Mouse (Mus musculus) thymus, adult 2 months (tissue): ENCODE data around the gene Slc13a2. TPM values are rescaled to one million over a fixed set of nuclear protein-coding genes. Genes with fewer than 3 reads are reported as not detected.

Source experiments
- DNase-seq: peaks from one replicate; pipeline ENCODE4 v3.0.0; 2021
- H3K27ac ChIP-seq: fragments of 200-500 bp; 2 replicates; pipeline ENCODE4 v1.5.1; 2012; ENCODE audit warnings: low read length, control low read depth; ENCODE audit not compliant: control insufficient read depth, insufficient read depth
- H3K27me3 ChIP-seq: fragments of 200-500 bp; 2 replicates; pipeline ENCODE4 v1.6.1; 2012; ENCODE audit warnings: mild to moderate bottlenecking, low read length, moderate library complexity, mixed read lengths; ENCODE audit not compliant: control insufficient read depth, insufficient read depth
- H3K36me3 ChIP-seq: fragments of 200-500 bp; 2 replicates; pipeline ENCODE4 v1.6.1; 2012; ENCODE audit warnings: mild to moderate bottlenecking, low read length, moderate library complexity; ENCODE audit not compliant: control insufficient read depth, insufficient read depth
- H3K4me1 ChIP-seq: fragments of 200-500 bp; replicated peaks from 2 replicates; pipeline ENCODE4 v1.6.1; 2012; ENCODE audit warnings: low read length; ENCODE audit not compliant: control insufficient read depth, insufficient read depth
- H3K4me3 ChIP-seq: fragments of 200-500 bp; 2 replicates; pipeline ENCODE4 v1.5.1; 2012; ENCODE audit warnings: mild to moderate bottlenecking, low read length, control low read depth, moderate library complexity; ENCODE audit not compliant: control insufficient read depth, insufficient read depth
- CTCF ChIP-seq: fragments of 200-500 bp; IDR thresholded peaks from 2 replicates; pipeline ENCODE4 v1.5.1; 2012; ENCODE audit warnings: mild to moderate bottlenecking, control low read depth, low read length, moderate library complexity, borderline replicate concordance; ENCODE audit not compliant: control insufficient read depth, poor library complexity, insufficient read depth; ENCODE audit errors: extremely low read depth
- POLR2A ChIP-seq: fragments of 200-500 bp; IDR thresholded peaks from 2 replicates; pipeline ENCODE4 v1.6.1; 2012; ENCODE audit warnings: mild to moderate bottlenecking, low read length, control low read depth, moderate library complexity; ENCODE audit not compliant: control insufficient read depth, poor library complexity, insufficient read depth; ENCODE audit errors: extremely low read depth
- WGBS: fragments of 180-500 bp; shearing (Covaris S2); methylation state at CpG from one replicate; pipeline ENCODE4 v1.1.7; 2018; 5-methylcytosine and 5-hydroxymethylcytosine counted together
- polyA plus RNA-seq: library from polyadenylated mRNA; depleted of rRNA; stranded (reverse); fragments of >200 nt; gene quantifications from 2 replicates; pipeline ENCODE4 v1.2.3, GENCODE M21; 2012; rRNA removed

The Slc13a2 gene
- polyA plus RNA-seq, 1 experiment, result 0.61 TPM

DNA sequence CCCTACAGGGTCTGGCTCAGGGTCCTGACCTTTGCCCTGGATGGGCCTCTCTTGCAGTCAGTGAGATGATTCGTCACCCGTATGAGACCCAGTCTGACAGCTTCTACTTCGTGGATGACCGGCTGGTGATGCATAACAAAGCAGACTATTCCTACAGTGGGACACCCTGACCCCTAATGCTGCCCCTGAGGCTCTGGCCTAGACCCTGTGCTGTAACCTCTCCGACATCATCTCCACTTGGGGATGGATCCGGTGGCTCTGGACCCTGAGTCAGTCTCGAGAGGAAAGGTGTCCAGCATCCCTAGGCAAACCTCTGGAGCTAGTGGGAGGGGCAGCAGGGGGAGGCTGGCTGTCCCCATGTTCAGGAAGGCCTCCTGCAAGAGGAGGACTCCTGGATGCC is 73.5 kb downstream of the Slc13a2 start:
- H3K4me3 ChIP-seq, result no peak overlapping the region
- H3K4me1 ChIP-seq, result peaks cover 29% of the 10 kb centered on the region
- H3K27ac ChIP-seq, result no peak overlapping the region
- H3K27me3 ChIP-seq, result no peaks in the 10 kb centered on the region
- TF ChIP-seq POLR2A, result no peak
- TF ChIP-seq CTCF, result no peak
- no peaks in the 10 kb centered on the region for H3K36me3 ChIP-seq
- WGBS, result 87% methylated on average over 7 of the region's 7 CpGs
- no peak for DNase-seq

DNA sequence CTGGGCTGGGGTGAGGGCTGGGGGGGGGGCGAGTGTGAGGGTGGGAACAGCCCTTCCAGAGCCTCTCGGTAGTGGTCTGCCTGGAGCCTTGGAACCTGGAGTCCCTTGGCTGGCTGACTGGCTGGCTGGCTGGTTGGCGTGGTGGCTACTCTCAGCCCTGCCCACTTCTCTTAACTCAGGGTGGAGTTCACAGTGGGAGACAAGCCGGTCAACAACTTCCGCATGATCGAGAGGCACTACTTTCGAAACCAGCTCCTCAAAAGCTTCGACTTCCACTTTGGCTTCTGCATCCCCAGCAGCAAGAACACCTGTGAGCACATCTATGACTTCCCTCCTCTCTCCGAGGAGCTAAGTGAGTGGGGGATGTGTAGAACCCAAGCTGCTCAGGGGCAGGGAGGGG is 74.1 kb downstream of the Slc13a2 start:
- no peak overlapping the region for H3K27ac ChIP-seq
- DNase-seq, result no peak
- no peaks in the 10 kb centered on the region for H3K27me3 ChIP-seq
- TF ChIP-seq CTCF (no peak), POLR2A (no peak)
- whole genome bisulfite sequencing, result 86% methylated on average over 9 of the region's 9 CpGs
- peaks cover 29% of the 10 kb centered on the region for H3K4me1 ChIP-seq
- H3K36me3 ChIP-seq, result no peaks in the 10 kb centered on the region
- H3K4me3 ChIP-seq, result no peak overlapping the region

Other genes starting within 250 kb of the Slc13a2 start
- gene Nek8, start 245.5 kb downstream of the Slc13a2 start, polyA plus RNA-seq, result 27.0 and 27.4 TPM in 2 replicates
- 30.0 and 33.1 TPM in 2 replicates for gene Tlcd1, start 245.5 kb downstream of the Slc13a2 start, polyA plus RNA-seq
- 193 and 312 TPM in 2 replicates for gene Rpl23a, start 238.6 kb downstream of the Slc13a2 start, polyA plus RNA-seq
- gene Rab34, start 233.8 kb downstream of the Slc13a2 start, polyA plus RNA-seq, result 15.4 and 18.5 TPM in 2 replicates
- 0.23 and 0.66 TPM in 2 replicates for gene Proca1, start 228.8 kb downstream of the Slc13a2 start, polyA plus RNA-seq
- 95.9 and 132 TPM in 2 replicates for gene Sdf2, start 176.5 kb downstream of the Slc13a2 start, polyA plus RNA-seq
- gene Supt6, start 176.2 kb downstream of the Slc13a2 start, polyA plus RNA-seq, result 36.2 and 38.8 TPM in 2 replicates
- 98.5 and 104 TPM in 2 replicates for gene 2610507B11Rik, start 160.5 kb downstream of the Slc13a2 start, polyA plus RNA-seq
- gene BC030499, start 131.4 kb downstream of the Slc13a2 start, polyA plus RNA-seq, result 0.32 and 0.38 TPM in 2 replicates
- gene Spag5, start 120.7 kb downstream of the Slc13a2 start, polyA plus RNA-seq, result 46.1 and 52.7 TPM in 2 replicates
- 2.4 and 3.0 TPM in 2 replicates for gene Aldoc, start 99.2 kb downstream of the Slc13a2 start, polyA plus RNA-seq
- gene Pigs, start 93.8 kb downstream of the Slc13a2 start, polyA plus RNA-seq, result 88.3 and 95.0 TPM in 2 replicates
- 31.1 and 42.0 TPM in 2 replicates for gene Unc119, start 78.7 kb downstream of the Slc13a2 start, polyA plus RNA-seq
- 27.0 and 31.3 TPM in 2 replicates for gene Foxn1, start 35.7 kb downstream of the Slc13a2 start, polyA plus RNA-seq
- 8.3 and 11.2 TPM in 2 replicates for gene Slc46a1, start 43.5 kb upstream of the Slc13a2 start, polyA plus RNA-seq
- 0.62 and 0.97 TPM in 2 replicates for gene Sarm1, start 75.5 kb upstream of the Slc13a2 start, polyA plus RNA-seq
- gene Vtn, start 76.9 kb upstream of the Slc13a2 start, polyA plus RNA-seq, result 5.5 and 8.9 TPM in 2 replicates
- 0.09 and 0.13 TPM in 2 replicates for gene Sebox, start 81.2 kb upstream of the Slc13a2 start, polyA plus RNA-seq
- 13.5 and 17.3 TPM in 2 replicates for gene Tmem199, start 90.0 kb upstream of the Slc13a2 start, polyA plus RNA-seq
- gene Poldip2, start 90.0 kb upstream of the Slc13a2 start, polyA plus RNA-seq, result 41.3 and 43.6 TPM in 2 replicates
- gene Tnfaip1, start 114.1 kb upstream of the Slc13a2 start, polyA plus RNA-seq, result 13.4 and 14.3 TPM in 2 replicates
- gene Ift20, start 114.1 kb upstream of the Slc13a2 start, polyA plus RNA-seq, result 58.4 and 60.7 TPM in 2 replicates
- gene Tmem97, start 128.6 kb upstream of the Slc13a2 start, polyA plus RNA-seq, result 20.6 and 21.6 TPM in 2 replicates